Mouse (Mus musculus): ENCODE measurements around the gene Cfap97d1.

The Cfap97d1 gene

DNA sequence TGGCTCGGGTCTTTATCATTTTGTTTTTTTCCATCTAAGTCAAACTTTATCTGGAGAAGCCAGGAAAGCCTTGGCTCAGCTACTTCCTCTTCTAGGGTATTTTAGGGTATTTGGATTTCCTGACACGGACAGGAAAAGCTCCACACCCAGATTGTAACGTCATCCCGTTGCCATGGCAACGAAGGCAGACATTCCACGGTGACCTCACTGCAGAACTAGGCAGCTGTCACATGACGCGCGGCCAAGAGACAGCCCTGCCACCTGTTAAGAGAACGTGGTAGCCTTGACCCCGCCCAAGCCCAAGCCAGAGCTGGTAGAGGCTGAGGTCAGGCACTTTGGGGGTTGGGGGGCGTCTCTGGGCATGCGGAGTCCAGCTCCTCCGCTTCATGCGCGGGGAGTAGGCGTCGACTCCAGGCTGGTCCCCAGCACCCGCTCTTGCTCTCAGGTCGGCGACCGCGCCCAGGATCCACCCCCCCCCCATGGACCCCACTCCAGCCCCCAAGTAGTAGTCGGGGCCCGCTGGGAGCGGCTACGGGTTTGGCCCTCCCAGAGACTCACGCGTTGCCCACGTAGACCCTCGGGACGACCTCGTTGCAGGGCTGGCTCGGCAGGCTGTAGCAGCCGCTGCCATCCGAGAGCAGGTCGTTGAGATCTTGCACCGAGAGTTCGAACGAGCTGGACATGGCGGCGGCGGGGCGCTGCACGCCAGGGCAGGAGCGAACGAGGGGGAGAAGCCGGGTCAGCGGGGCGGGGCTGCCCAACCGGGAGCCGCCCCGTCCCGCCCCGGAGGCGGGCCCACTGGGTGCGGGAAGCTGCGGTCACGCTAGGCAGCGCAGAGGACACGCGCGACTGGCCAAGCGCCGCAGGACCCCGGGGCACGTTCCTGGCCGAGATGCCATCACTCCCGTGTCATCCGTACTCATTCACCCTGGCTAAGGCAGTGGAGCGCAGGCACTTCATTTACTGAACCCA lies at the start of gene Cfap97d1:
Cfap97d1 (plus strand) TSS at position 226 of the 972 bp plus-strand sequence.
- DNase-seq (ENCODE audit: extremely low read depth, low read depth, low spot score): no peak

DNA sequence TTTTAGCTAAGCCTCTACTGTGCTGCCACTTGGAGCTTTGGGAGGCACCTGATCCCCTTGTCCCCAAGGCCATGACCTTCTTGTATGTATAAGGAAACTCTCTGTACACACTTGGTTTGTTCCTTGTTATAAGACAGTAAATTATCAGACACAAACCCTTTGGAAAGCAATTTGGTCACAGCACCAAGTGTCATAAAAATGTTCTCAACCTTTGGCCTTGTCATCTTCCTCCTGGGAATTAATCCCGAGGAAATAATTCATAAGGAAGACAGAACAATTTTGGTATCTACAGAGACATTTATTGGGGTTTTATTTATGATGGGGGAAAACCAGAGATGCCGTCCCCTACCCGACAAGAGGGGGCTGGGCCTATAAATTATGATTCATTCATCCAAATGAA lies 48.3 kb upstream of the Cfap97d1 start:
- DNase-seq (ENCODE audit: extremely low read depth, low read depth, low spot score): no peak

DNA sequence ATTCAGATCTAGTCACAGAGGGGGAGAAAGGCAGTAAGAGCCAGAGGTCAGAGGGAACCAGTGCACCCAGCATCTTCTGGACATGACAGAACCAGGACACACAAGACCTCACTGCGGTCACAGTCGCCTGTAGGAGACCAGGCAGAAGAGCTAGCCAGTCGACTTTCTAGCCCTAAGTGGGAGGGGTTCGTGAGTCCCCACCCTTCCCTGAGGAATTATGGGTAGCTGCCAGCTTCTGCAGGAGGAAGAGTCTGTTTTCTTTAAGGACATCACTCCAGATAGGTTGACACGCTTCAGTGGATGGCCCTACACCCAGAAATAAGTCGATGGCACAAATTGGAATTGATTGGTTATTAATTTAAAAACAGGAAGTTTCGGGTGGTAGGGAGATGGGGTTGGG lies 47.7 kb upstream of the Cfap97d1 start:
- no peak for DNase-seq (ENCODE audit: extremely low read depth, low read depth, low spot score)

DNA sequence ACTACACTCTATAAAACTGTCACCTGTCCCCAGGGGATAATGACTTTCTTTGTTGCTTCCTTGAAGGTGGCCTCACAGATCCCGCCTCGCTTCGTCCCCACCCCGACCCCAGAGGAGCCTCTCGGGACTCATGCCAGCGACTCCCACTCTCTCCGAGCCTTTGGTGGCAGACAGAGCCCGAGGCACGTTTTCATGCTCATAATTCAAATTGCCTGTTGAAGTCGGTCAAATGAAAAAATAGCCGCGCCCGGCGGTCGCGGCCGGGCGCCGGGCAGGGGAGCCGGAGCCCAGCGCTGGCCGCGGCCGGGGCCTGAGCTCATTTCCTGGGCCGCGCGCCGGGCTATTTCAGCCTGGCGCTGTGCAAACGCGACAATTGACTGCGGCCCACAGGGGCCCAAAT lies 47.0 kb upstream of the Cfap97d1 start:
- no peak for DNase-seq (ENCODE audit: extremely low read depth, low read depth, low spot score)

DNA sequence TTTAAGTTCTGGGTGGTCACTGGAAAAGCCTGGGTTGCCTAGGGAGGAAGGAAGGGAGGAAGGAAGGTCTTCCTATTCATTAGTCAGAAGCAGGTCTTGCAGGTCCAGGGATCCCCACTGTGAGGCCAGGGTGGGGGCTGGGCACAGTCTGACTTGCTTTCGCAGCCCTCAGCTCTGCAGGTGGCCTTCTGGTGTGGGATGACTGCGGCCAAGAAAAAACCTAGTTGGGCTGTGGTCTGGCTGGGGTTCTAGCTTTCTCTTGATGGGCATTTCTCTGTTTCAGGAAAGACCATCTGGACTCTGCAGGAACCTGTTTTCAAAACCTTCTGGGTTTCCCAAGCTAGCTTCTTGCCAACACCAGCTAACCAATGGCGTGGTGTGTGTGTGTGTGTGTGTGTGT lies 41.0 kb upstream of the Cfap97d1 start:
- DNase-seq (ENCODE audit: extremely low read depth, low read depth, low spot score): no peak

DNA sequence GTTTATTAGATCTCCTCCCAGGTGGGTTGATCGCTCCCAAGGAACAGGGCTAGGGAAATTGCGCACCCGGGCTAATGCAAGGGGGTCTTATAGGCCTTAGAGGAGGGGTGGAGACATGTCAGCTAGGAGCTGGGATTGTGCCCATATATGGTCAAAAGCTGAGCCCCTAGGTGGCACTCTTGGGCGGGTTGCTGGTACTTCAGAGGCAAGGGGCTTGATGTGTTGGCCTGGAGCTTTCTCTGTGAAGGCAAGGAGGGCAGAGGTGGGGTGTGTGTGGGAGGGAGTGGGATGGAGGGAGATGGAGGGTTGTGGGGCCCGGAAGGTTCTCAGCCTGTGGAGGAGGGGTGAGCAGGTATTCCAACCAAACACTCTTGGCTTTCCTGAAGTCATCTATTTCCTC lies 37.6 kb upstream of the Cfap97d1 start:
- no peak for DNase-seq (ENCODE audit: extremely low read depth, low read depth, low spot score)

DNA sequence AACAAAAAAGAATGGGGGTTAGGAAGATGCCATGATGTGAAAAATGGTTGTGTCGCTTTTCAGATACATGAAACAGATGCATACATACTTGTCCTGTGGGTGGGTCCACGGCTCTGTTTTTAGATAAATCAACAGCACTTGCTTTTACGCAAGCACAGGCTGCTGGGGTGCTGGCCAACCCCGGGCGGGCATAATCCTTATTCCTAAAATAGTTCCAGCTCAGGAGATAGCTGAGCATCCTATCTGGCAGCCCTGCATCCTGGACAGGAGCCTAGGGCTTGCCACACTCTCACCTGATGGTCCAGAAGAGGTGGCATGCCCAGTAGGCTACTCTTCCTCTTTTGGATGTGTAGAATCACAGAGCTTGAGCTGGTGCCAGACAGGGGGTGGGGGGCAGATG lies 34.1 kb upstream of the Cfap97d1 start:
- no peak for DNase-seq (ENCODE audit: extremely low read depth, low read depth, low spot score)

DNA sequence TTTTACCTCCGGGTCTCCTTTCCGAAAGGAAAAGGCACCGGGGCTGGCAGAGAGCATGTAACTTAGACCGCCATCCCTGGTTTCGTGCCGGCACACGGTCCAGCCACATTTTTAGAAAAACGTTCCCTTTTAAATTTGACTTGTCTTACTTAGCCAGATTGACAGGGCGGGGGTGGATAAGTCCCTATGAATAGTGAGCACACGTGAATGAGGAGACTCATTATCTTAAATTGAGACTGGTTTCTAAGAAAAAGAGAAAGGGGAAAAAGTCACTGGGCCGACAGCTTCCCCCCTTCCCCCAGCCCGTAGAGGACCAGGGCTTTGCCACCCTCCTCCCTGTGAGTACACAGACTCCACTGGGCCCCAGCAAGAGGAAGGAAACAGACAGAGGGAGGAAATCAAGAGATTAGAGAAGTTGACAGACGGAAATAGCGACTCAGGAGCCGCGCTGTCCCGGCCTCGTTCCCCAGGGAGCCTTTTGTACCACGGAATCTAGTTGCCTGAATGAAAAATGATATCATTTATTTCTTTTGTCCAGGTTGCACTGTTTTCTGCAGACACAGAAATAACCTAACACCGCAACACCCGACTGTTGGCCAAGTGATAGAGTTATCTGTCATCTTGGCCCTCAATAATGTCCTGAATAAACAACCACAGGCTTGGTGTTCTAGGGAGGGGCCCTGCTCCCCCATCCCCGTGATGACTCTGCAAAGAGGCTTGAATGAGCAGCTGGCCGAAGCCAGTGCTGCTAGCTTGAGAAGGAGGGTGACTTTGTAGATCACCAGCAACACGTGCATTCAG lies 31.3 kb upstream of the Cfap97d1 start:
- no peak for DNase-seq (ENCODE audit: extremely low read depth, low read depth, low spot score)

DNA sequence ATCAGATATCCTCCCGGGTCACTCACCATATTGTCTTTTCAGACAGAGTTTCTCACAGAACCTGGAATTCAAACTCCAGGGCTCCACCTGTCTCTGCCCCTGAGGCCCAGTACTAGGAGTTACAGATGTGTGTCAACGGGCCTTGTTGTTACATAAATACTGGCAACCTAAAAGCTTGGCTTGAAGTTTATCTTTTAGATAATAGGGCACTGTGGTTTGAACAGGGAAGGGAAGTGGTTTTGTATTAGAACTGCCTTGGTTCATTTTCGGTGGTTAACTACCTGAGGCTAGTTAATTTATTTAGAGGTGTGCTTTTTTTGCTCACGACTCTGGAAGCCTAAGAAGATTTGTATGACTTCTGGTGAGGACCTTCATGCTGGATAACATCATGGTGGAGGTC lies 30.6 kb upstream of the Cfap97d1 start:
- no peak for DNase-seq (ENCODE audit: extremely low read depth, low read depth, low spot score)

DNA sequence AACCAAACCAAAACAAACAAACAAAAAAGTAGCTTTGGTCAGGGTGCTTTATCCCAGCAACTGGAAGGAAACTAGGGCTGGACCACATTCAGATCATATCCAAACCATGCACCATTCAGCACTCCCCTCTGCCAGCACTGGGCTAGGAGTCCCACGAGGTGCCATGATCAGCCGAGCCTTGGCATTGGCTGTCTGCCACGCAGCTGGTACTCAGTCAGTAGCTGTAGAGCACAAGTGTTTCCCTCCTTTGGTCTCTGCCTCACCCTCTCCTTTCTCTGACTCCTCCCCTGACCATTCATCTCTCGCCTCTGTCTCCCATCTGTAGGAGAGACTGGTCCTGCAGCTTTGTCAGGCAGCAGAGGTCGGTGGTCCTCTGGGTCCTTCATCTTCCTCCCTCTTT lies 26.6 kb upstream of the Cfap97d1 start:
- no peak for DNase-seq (ENCODE audit: extremely low read depth, low read depth, low spot score)

DNA sequence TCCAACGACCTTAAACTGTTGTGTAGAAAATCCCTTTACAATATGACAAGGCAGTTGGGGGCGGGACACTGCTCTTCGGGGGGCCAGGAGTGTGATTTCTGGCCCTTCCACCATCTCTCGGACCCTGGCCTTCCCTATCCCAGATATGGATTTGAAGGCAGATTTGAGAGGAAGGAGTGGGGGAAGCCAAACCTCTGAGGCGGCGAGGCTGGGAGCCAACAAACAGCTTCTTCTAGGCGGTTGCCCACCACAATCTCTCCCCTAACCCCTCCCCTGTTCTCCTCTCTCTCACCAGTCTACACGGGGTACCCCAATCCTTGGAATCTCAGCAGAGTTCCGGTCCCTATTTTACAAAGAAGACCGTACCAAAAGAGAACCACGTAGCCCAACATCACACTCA lies 21.0 kb upstream of the Cfap97d1 start:
- DNase-seq (ENCODE audit: extremely low read depth, low read depth, low spot score): no peak

DNA sequence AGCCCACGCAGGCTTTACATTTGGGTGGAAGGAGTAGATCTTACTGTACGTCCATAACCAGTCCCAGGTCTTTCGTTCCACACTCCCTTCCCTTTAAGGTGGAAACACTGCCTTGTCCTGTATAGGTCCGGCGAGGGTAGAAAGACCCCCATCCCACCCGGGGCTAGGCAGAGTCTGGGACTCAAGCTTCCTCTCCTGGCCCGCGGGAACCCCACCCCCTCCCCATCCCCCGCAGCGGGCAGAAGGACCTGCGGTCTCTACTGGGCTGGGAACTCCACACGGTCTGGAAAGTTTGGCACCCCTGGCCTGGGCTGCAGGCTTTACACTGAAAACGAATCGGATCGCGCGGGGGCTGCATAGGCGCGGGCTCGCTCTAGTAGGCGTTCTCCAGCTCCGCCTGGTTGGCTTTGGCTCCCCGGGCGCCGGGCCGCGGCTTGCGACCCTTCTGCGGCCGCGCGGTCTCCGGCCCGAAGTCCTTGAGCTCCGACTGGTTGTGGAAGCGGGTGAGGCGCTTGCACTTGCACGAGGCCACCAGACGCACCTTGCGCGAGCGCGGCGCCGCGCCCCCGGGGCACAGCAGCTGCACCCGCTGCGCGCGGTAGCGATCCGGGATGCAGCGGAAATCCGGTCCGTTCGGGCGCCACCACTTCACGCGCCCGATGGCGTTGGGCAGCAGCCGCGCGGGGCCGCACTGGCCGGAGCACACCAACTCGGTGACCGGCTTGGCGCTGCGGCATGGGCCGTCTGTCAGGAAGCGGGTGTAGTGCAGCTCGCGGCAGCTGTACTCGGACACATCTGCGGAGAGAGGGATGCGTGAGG lies 20.4 kb upstream of the Cfap97d1 start:
- no peak for DNase-seq (ENCODE audit: extremely low read depth, low read depth, low spot score)

DNA sequence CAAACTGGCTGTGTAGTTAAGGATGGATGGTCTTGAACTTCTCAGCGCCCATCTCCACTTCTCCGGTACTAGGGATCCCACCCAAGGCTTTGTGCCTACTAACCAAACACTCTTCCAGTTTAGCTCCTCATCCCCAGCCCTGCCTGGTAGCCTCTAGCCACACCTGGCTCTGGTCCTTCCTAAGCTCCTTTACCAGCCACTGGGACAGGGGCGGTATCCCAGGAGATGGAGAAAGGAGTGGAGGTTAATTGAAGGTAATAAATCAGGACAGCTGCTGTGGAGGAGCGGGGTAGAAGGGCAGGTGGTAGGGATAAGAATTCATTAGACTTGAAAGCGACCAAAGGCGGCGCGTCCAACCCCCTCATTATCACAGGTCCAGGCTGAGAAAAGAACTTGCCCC lies 19.4 kb upstream of the Cfap97d1 start:
- no peak for DNase-seq (ENCODE audit: extremely low read depth, low read depth, low spot score)

DNA sequence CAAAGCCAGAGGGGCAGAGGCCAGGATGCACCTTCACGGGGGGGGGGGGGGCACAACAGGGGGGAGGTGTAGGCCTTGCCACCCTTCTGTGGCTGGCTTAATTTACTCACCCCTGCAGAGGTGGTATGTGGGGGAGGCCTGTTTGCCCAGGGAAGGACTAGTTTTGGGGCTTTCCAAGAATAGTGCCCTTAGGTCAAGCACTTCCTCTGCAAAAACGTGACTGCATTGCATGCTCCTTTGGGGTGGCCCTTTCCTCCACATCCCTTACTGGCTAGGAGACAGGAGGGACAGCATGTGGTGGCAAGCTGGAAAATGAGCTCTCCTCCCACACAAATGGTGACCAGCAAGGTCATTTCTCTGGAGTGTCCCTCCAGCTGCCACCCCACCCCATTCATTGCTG lies 18.5 kb upstream of the Cfap97d1 start:
- no peak for DNase-seq (ENCODE audit: extremely low read depth, low read depth, low spot score)

DNA sequence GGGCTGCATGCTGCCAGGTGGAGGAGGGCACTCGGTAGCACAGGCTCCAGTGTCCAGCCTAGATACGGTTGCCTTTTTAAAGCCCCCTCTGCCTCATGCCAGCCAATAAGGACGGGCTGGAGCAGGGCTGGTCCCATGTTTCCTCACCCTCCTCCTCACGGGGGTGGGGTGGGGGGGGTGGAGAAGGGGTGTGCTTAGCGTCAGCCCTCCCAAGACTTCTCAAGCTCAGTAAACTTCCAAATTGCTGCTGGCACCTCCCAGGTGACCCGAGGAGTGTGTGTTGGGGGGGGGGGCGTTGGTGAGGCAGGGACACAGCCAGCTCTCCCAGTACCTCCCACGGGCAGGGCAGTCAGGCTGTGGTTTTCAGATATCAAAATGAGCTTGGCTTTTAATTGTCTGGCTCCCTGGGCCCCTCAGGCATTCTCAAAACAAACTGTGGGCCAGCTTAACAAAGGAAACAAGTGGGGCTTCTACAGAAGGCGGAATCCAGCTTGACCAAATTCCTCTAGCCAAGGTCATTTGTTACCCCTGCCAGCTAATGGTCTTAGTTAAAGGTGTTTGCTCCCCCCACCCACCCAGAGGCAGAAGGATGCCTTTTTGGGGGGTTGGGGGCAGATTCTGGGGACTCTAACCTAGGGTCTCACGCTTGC lies 17.0 kb upstream of the Cfap97d1 start, which contains the start of gene Sost:
Sost (minus strand) TSS at position 51 of the 650 bp plus-strand sequence.
- DNase-seq (ENCODE audit: extremely low read depth, low read depth, low spot score): no peak

DNA sequence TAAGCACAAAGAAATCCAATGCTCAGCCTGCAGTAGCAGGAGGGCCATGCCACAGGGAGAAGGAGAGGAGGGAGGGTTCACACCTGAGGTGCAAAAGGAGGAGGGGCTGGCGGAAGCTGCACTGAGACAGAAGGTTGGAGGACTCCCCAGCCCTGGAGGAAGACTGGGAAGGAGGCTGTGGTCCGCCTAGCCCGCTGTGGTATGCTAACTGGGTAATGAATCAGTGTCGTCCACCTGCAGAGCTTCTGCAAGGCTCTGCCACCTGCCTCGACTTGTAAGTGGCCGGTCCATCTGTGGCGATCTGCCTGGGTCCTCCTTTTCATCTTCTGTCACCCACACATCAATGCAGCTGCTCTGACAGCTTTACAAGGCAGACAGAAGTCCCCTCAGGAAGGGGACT lies 15.8 kb upstream of the Cfap97d1 start:
- no peak for DNase-seq (ENCODE audit: extremely low read depth, low read depth, low spot score)

DNA sequence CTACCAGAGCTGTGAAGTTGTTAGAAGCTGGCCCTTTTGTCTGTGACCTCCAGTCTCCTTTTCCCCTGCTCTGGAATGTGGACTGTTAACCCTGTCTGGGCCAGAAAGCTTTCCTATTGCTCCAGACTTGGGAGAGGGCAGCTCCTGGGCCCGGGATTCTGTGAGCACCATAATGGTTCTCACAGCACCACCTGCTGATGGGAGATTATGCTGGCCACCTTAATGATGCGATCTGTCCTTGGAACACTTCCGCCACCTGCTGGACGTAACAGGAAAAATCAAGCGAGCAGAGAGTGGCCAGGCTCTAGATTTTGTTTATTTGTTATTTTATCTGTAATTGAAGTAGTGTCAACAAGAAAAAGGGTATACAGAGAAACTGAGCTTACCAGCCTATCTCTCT lies 15.3 kb upstream of the Cfap97d1 start:
- DNase-seq (ENCODE audit: extremely low read depth, low read depth, low spot score): no peak

DNA sequence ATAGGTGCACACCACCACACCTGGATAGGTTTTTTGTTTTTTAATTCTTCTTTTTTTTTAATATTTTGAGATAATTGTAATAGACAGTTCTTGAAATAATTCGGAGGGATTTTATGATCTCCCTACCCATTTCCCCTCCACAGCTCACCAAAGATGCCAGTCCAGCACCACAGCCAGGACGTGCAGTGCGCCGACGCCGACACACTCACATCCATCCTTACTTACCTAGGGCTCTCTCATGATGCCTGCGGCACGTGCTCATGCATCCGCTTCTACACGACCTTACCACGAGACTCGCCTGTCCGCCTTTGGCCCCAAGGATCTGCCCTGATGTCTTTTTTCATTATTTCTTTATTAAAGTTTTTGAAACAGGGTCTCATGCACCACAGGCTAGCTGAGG lies 14.2 kb upstream of the Cfap97d1 start:
- DNase-seq (ENCODE audit: extremely low read depth, low read depth, low spot score): no peak

DNA sequence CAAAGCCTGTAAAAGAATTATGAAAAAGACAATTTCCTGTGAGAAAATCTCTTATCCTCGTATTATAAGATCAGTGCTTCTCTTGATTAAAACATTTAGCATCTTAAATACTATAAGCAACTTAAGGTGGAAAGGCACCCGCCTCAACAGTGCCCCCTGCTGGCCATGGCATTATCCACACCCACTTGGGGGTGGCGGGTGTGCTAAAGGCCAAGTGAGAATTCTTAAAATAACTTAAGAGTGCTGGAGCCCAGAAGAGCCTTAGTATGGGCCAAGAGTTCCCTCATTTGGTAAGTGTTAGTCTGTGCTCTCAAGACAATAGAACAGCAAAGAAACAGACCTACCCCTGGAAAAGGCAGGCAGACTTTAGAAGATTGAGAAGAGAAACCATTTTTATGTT lies 12.7 kb upstream of the Cfap97d1 start:
- no peak for DNase-seq (ENCODE audit: extremely low read depth, low read depth, low spot score)

DNA sequence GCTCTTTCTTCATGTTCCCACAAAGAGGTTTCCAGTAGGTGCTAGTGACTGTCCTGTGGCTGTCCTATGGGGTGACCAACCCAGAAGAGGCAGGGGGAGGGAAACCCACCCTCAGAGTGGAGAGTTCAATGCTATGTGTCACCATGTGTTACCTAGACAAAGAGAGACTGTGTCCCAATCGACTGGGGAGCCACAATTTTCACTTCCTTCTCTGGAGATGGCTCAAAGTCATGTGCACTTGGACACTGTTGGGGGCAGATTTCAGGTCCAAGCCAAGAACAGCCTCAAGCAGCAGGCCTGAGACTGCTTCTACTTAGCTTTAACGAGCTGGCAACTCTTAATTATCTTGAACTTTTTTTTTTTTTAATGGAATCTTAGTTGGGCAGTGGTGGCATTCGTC lies 12.0 kb upstream of the Cfap97d1 start:
- no peak for DNase-seq (ENCODE audit: extremely low read depth, low read depth, low spot score)

DNA sequence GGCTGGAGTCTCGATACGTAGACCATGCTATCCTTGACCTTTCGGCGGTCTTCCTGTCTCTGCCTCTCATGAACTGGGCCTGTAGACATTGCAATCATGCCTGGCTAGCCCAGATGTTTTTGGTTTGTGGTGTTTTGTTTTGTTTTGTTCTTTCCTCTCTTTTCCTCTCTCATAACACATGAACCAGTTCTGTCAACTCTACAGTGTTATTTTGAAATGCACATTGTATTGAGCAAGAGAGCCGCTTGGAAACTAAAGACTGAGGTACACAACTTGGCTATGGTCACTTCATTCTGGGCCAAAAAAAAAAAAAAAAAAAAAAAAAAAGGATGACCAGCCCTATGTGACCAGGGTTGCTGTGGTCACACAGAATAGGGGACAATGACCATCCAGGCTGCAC lies 11.4 kb upstream of the Cfap97d1 start:
- DNase-seq (ENCODE audit: extremely low read depth, low read depth, low spot score): no peak

Measured in fat pad, adult 2 months (tissue).